Mouse (Mus musculus) CH12F3 (cell line): Measurements from ENCODE around the gene Esp16.
"Not testable (repeated sequence)": the region's sequence is repeated elsewhere in the genome, so short reads cannot be mapped to it uniquely, and the experiment has no call there.

ENCODE experiments used
- in situ Hi-C: fragments of 300-500 bp; cut with MboI; formaldehyde crosslinking; loops from 2 replicates; pipeline ENCODE4 v1.14.3; 2020; ENCODE audit warnings: low sequenced_read_pairs

The Esp16 gene

GRCm38 (mm10) chr17:39535842-39536241, at the start of gene Esp16:
Gene Esp16 (plus strand): TSS chr17:39536142.
- in situ Hi-C loops = not testable (repeated sequence)

GRCm38 (mm10) chr17:39498043-39498442, 37.9 kb upstream of the Esp16 start:
- in situ Hi-C loops = not testable (repeated sequence)
